Mouse (Mus musculus) kidney, postnatal 0 days (tissue): ENCODE results near the gene Selenot. TPM values are rescaled to one million over a fixed set of nuclear protein-coding genes. Genes with fewer than 3 reads are reported as not detected.

Experiments used
- ATAC-seq: fragments of 200-750 bp; cut with Nextera tagmentation; replicated peaks from 2 replicates; pipeline ENCODE4 v1.8.0; 2017; ENCODE audit warnings: low read depth, moderate number of reproducible peaks, moderate TSS enrichment, moderate library complexity; ENCODE audit not compliant: low FRiP score
- DNase-seq: peaks from one replicate; pipeline ENCODE4 v3.0.0-alpha.2; 2016; ENCODE audit warnings: low spot score
- H3K27ac ChIP-seq: fragments of 300-500 bp; sonication (generic); 2 replicates; pipeline ENCODE4 v1.5.1; 2014; ENCODE audit warnings: mild to moderate bottlenecking
- H3K27me3 ChIP-seq: fragments of 300-500 bp; sonication (generic); 2 replicates; pipeline ENCODE4 v1.6.1; 2014; ENCODE audit warnings: low read length, mixed read lengths; ENCODE audit not compliant: insufficient read depth
- H3K36me3 ChIP-seq: fragments of 300-500 bp; sonication (generic); 2 replicates; pipeline ENCODE4 v1.6.1; 2014; ENCODE audit warnings: low read length, mixed read lengths; ENCODE audit not compliant: insufficient read depth
- H3K4me1 ChIP-seq: fragments of 300-500 bp; sonication (generic); replicated peaks from 2 replicates; pipeline ENCODE4 v1.6.1; 2014; ENCODE audit warnings: antibody characterized with exemption, low read length, mixed read lengths; ENCODE audit not compliant: insufficient read depth
- H3K4me2 ChIP-seq: fragments of 300-500 bp; sonication (generic); 2 replicates; pipeline ENCODE4 v1.6.1; 2014; ENCODE audit warnings: mild to moderate bottlenecking, low read length, moderate library complexity, mixed read lengths
- H3K4me3 ChIP-seq: fragments of 300-500 bp; sonication (generic); replicated peaks from 2 replicates; pipeline ENCODE4 v1.5.1; 2014; ENCODE audit warnings: low read depth, low read length
- H3K9ac ChIP-seq: fragments of 300-500 bp; sonication (generic); 2 replicates; pipeline ENCODE4 v1.6.1; 2014; ENCODE audit warnings: low read depth, low read length
- H3K9me3 ChIP-seq: fragments of 300-500 bp; sonication (generic); replicated peaks from 2 replicates; pipeline ENCODE4 v1.6.1; 2016; ENCODE audit warnings: low read length, inconsistent platforms, mixed read lengths
- CTCF ChIP-seq: IDR thresholded peaks from 2 replicates; pipeline ENCODE4 v1.5.1; 2016; ENCODE audit warnings: antibody characterized with exemption, low read depth, mild to moderate bottlenecking, moderate library complexity
- WGBS: fragments of 180-500 bp; shearing (Covaris S2); extraction: QIAGEN DNeasy Blood & Tissue Kit; methylation state at CpG from one replicate; pipeline ENCODE4 v1.1.7; 2014; 5-methylcytosine and 5-hydroxymethylcytosine counted together
- polyA plus RNA-seq: library from polyadenylated mRNA; unstranded; fragments of >200 nt; fragmentation: Nextera tagmentation; extraction: Ambion mirVana; gene quantifications from 2 replicates; pipeline ENCODE4 v1.2.1, GENCODE M21; 2015

Selenot gene
- polyA plus RNA-seq, 1 experiment from 2014 or later = 24.9 TPM

DNA sequence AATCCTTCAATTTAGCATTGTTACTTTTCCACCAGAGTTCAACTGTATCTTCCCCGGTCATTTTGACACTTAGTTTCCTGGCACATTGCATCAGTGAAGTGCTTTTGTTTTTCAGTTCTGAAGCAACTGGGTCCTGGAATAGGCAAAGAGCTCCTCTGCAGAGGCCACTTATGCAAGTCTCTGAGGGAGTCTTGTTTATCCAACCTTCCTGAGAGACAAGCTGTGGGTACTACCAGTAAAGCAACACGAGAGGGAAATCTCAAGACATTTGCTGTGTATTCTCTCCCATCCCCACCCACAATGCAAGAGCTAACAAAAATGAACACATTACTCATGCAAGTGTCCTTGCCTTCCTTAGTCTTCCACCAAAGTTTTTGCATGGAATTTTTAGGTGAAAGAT lies 55.3 kb downstream of the Selenot start:
- no peak overlapping the region for H3K27ac ChIP-seq
- ATAC-seq (no peak), DNase-seq (no peak)
- no peak overlapping the region for H3K4me3 ChIP-seq
- H3K4me1 ChIP-seq = no peaks in the 10 kb centered on the region
- no peak overlapping the region for H3K9ac ChIP-seq
- H3K4me2 ChIP-seq = no peak overlapping the region
- no peaks in the 10 kb centered on the region for H3K36me3 ChIP-seq
- no peaks in the 10 kb centered on the region for H3K27me3 ChIP-seq
- TF ChIP-seq CTCF = no peak
- WGBS = 75% methylated on average over 2 of the region's 2 CpGs
- H3K9me3 ChIP-seq = no peaks in the 10 kb centered on the region

DNA sequence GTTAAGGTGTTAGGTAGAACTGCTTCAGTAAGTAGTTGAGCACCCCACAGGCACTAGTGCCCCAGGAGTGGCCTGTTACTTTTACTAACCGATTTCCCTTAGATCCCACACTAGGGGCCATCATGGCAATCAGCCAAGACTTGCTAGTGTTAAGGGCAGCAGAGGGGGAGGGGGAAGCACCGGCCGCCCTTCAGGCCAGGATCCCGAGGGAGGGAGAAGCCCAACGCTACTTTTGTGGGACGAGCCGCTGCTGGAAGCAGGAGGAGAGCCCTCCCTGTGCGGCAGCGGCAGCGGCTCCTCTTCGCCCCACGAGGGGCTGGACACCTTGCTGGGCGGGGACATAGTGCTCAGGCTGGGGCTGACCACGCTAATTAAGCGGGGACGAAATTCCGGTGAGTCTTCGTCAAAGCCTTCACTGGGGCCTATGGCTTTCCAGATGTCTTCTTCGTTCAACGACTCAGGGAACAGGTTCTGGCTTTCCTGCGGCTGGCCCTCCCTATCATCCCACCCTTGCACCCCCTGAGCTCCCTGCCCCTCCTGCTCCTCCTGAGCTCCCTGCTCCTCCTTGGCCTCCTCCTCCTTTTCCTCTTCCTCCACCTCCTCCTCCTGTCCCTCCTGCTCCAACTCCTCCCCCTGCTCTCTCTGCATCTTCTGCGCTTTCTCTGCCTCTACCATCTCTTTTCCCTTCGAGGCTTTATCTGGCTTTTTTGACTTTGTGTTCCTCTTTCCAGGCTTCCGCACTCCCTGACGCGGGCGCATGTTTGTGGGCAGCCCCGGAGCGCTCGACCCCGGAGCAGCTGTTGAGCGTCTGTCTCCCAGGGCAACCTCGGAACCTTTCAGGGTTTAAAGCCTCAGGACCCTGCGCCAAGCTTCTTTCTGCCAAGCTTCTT lies 60.2 kb downstream of the Selenot start, which contains the start of gene Erich6:
TSS of gene Erich6 (minus strand) at position 802 of the 890 bp plus-strand sequence.
- peak within 1 kb of the TSS; percentile 54 for H3K9ac ChIP-seq
- no peaks in the 10 kb centered on the region for H3K9me3 ChIP-seq
- WGBS = under 1% methylated on average over 34 of the region's 34 CpGs
- H3K27me3 ChIP-seq = no peaks in the 10 kb centered on the region
- H3K27ac ChIP-seq = 0 out of 2 replicates have a peak within 1 kb of the TSS, but pooled peaks have one; percentile 13
- DNase-seq (peak; percentile 56), ATAC-seq (peak; percentile 80)
- H3K4me1 ChIP-seq = 0 out of 2 replicates have a peak, but pooled peaks cover 4% of the 10 kb centered on the region
- peak within 1 kb of the TSS; percentile 43 for H3K4me3 ChIP-seq
- no peak for TF ChIP-seq CTCF
- H3K4me2 ChIP-seq = peak within 1 kb of the TSS; percentile 96
- H3K36me3 ChIP-seq = no peaks in the 10 kb centered on the region

Other genes starting within 250 kb of the Selenot start
- 14.5 and 17.1 TPM in 2 replicates for gene Tsc22d2, start 161.9 kb upstream of the Selenot start, polyA plus RNA-seq
- gene Eif2a, start 50.8 kb upstream of the Selenot start, polyA plus RNA-seq = 51.5 and 55.8 TPM in 2 replicates
- gene Serp1, start 50.7 kb upstream of the Selenot start, polyA plus RNA-seq = 142 and 159 TPM in 2 replicates
- gene Erich6, start 60.6 kb downstream of the Selenot start, polyA plus RNA-seq = not detected in 2 replicates
- gene Siah2, start 115.8 kb downstream of the Selenot start, polyA plus RNA-seq = 5.5 TPM in 2 replicates
- gene Mindy4b-ps, start 245.7 kb downstream of the Selenot start, polyA plus RNA-seq = not detected in 2 replicates